Mouse (Mus musculus): ENCODE results near the gene Ndufv3. TPM values are rescaled to one million over a fixed set of nuclear protein-coding genes. Genes with fewer than 3 reads are reported as not detected.

The Ndufv3 gene
- polyA plus RNA-seq, 1 experiment from 2014 or later: 231 TPM

DNA sequence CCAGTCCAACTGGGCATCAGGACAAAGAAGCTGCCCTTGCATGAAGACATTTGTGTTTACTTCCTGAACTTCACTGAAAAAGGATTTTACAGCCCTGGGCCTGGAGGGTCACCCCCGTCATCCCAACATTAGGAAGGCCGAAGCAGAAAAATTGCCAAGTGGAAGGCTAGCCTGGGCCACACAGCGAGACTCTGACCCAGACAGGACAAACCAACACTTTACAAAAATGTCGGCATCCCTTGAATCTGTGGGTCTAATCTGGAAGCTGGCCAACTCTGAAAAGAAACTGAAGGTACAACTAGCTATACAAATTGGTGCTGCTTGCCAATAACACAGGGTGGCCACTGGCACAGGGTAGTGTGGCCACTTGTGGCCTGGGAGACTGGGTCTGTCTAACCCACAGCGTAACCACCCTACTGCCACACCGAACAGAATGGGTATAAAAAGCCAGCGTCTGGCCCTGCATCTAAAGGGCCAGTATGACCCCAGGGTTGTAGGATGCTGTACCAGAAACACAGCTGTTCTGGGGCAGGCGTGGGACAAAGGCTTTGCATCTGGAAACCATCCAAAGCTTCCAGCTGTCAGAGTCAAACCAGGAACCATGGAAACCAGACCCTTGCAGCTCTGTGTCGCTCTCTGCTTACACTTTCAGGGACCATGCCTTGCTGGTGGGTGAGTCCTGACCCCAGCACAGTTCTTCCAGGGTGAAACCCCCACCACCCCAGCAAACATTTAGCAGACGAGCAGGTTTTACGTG, 37.4 kb downstream of the Ndufv3 start:
- Histone ChIP-seq H3K9ac (ENCODE audit: low read depth, low read length) (no peak overlapping the region), H3K27ac (ENCODE audit: low read depth, low read length) (peak overlapping the region; percentile 6; the same call in 1 of the 2 replicates), H3K4me1 (ENCODE audit: control insufficient read depth, insufficient read depth, low read length) (peaks cover 17% of the 10 kb centered on the region), H3K27me3 (ENCODE audit: control insufficient read depth, insufficient read depth, low read length) (no peaks in the 10 kb centered on the region), H3K4me2 (replicated peaks; ENCODE audit: low read depth, low read length) (no peak overlapping the region), H3K4me3 (ENCODE audit: low read length) (no peak overlapping the region), H3K36me3 (ENCODE audit: control insufficient read depth, insufficient read depth, low read length) (no peaks in the 10 kb centered on the region), H3K9me3 (ENCODE audit: control insufficient read depth, low read length) (no peaks in the 10 kb centered on the region)
- WGBS: 49% methylated on average over 11 of the region's 11 CpGs
- peak; percentile 83 for ATAC-seq (ENCODE audit: low FRiP score, low TSS enrichment)

DNA sequence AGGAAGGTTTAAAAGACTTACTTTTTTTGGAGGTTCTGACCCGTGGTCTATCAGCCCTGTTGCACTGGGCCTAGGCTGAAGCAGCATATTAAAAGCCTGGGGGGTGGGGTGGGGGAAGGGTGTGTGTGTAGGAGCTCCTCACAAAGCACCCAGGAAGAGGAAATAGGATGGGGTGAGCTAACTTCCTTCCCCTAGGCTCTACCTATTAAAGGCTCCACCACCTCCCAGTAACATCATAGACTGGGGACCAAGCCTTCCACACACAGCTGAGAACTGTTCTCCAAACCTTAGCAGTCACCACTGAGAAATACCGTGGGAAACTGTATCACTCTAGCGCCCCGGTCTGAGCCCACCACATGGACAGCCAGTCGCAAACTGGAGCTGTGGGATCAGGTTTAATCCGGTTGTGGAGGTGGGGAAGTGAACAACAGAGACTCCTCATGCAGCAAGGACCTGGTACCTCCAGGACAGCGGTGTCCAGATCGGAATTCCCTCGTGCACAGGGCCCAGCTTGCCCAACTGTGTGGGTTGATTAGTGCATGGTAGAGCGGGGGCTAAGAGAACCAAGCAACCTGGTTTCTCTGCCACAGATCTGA, 38.1 kb downstream of the Ndufv3 start:
- Histone ChIP-seq H3K36me3 (ENCODE audit: control insufficient read depth, insufficient read depth, low read length) (no peaks in the 10 kb centered on the region), H3K9ac (ENCODE audit: low read depth, low read length) (no peak overlapping the region), H3K4me1 (ENCODE audit: control insufficient read depth, insufficient read depth, low read length) (peaks cover 17% of the 10 kb centered on the region), H3K27ac (ENCODE audit: low read depth, low read length) (peak overlapping the region; percentile 24; the same call in 1 of the 2 replicates), H3K27me3 (ENCODE audit: control insufficient read depth, insufficient read depth, low read length) (no peaks in the 10 kb centered on the region), H3K4me2 (replicated peaks; ENCODE audit: low read depth, low read length) (no peak overlapping the region), H3K9me3 (ENCODE audit: control insufficient read depth, low read length) (no peaks in the 10 kb centered on the region), H3K4me3 (ENCODE audit: low read length) (no peak overlapping the region)
- ATAC-seq (ENCODE audit: low FRiP score, low TSS enrichment): no peak
- 59% methylated on average over 10 of the region's 10 CpGs for WGBS

DNA sequence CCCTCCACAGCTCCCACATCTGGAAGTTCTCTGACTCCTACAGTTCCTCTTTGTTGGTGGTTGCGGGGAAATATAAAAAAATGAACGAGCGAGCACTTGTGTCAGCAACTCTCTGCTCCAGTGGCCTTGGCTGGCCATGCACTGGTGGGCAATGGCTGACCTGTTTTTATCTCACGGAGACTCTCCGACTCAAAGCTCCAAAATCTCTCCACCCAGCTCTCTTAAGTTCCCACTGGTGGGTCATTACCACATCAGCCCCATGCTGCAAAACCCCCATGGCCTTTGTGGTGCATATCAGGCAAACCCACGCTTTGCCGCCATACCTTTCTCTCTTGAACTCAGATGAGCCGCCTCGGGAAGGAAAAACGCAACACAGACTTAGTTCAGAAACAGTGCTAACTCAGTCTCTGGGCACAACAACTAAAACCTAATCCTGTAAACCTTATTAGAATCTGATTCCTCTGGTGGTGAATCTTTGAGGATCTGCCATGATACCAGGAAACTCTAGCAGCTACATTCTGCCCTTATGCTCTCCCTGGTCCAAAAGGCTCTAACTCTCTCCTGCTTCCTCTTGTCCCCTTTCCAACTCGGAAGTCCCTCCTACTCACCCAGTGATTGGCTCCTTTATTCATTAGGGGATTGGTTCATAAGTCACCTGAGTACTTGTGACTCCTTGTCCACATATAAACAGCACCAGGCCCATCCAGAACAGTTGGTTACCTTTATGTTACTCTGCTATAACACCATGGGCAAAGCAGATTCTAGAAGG, 39.3 kb downstream of the Ndufv3 start:
- no peak overlapping the region for H3K4me3 ChIP-seq (ENCODE audit: low read length)
- no peak for ATAC-seq (ENCODE audit: low FRiP score, low TSS enrichment)
- H3K9me3 ChIP-seq (ENCODE audit: control insufficient read depth, low read length): no peaks in the 10 kb centered on the region
- no peak overlapping the region for H3K9ac ChIP-seq (ENCODE audit: low read depth, low read length)
- no peak overlapping the region for H3K4me2 ChIP-seq (replicated peaks; ENCODE audit: low read depth, low read length)
- no peaks in the 10 kb centered on the region for H3K36me3 ChIP-seq (ENCODE audit: control insufficient read depth, insufficient read depth, low read length)
- H3K27ac ChIP-seq (ENCODE audit: low read depth, low read length): no peak overlapping the region
- WGBS: 83% methylated on average over 11 of the region's 11 CpGs
- H3K27me3 ChIP-seq (ENCODE audit: control insufficient read depth, insufficient read depth, low read length): no peaks in the 10 kb centered on the region
- peaks cover 21% of the 10 kb centered on the region for H3K4me1 ChIP-seq (ENCODE audit: control insufficient read depth, insufficient read depth, low read length)

DNA sequence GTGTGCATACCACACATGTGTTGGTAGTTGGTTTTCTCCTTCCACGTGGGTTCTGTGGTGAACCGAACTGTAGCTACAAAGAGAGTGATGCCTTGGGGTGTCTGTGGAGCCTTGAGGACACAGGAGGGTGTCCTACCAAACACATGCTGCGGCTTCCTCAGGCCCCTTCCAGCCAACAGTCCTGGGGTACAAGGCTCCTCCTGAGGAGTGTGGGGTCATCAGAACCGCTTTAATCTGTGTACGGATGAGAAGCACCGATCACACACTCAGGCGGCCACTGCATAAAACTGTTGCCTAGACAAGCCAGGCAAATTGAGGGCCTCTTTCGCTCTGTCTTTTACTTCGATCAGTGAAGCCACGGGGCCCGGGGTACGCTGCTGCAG, 43.7 kb downstream of the Ndufv3 start:
- Histone ChIP-seq H3K4me2 (replicated peaks; ENCODE audit: low read depth, low read length) (peak overlapping the region; percentile 68), H3K27ac (ENCODE audit: low read depth, low read length) (peak overlapping the region; percentile 89), H3K4me3 (ENCODE audit: low read length) (peak overlapping the region; percentile 42), H3K36me3 (ENCODE audit: control insufficient read depth, insufficient read depth, low read length) (no peaks in the 10 kb centered on the region), H3K9ac (ENCODE audit: low read depth, low read length) (peak overlapping the region; percentile 58), H3K4me1 (ENCODE audit: control insufficient read depth, insufficient read depth, low read length) (peaks cover 25% of the 10 kb centered on the region), H3K27me3 (ENCODE audit: control insufficient read depth, insufficient read depth, low read length) (no peaks in the 10 kb centered on the region), H3K9me3 (ENCODE audit: control insufficient read depth, low read length) (no peaks in the 10 kb centered on the region)
- WGBS: 21% methylated on average over 12 of the region's 12 CpGs
- no peak for ATAC-seq (ENCODE audit: low FRiP score, low TSS enrichment)

DNA sequence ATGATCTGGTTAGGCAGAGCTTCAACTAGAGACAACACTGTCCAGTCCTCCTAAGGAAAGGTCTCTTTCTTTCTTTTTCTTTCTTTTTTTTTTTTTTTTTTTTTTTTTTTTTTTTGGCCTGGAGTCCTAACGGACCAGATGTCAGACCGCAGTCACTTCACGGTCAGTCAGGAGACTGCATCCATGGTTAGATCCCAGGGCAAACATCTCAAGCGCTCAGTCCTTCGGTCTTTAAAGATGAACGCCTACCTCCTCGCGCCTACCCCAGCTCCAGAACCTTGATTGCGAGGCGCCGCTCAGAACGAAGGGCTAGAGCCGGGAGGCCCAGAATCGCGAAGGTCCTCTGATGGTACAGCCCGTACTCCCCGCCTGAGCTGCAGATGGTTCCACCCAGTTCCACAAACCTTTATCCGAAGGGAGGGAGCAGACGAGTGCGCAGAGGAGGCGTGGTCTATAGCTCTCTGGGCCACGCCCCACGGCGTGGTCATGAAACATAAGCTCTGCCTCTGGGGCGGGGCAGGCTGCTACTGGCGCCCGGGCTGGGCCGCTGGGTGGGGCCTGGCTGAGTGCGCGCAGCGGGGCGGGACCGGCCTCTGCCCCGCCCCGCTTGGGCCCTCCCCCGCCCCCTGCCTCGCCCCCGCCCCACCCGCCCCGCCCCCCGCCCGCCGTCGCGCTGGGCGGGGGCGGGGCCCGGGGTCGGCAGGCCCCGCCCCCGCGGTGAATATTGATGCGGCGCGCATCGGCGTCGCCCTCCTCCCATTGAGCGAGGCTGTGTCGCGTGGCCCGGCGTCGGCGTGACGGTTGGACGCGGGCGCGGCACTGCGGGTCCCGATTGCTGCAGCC, 44.3 kb downstream of the Ndufv3 start, which contains the start of gene Pknox1:
Pknox1 (plus strand) TSS at position 720 of the 843 bp plus-strand sequence.
- peak within 1 kb of the TSS; percentile 85 for H3K4me2 ChIP-seq (replicated peaks; ENCODE audit: low read depth, low read length)
- H3K9ac ChIP-seq (ENCODE audit: low read depth, low read length): peak within 1 kb of the TSS; percentile 91
- no peaks in the 10 kb centered on the region for H3K36me3 ChIP-seq (ENCODE audit: control insufficient read depth, insufficient read depth, low read length)
- ATAC-seq (ENCODE audit: low FRiP score, low TSS enrichment): peak; percentile 96
- H3K4me3 ChIP-seq (ENCODE audit: low read length): peak within 1 kb of the TSS; percentile 86
- 0% methylated on average over 46 of the region's 72 CpGs for WGBS
- H3K27ac ChIP-seq (ENCODE audit: low read depth, low read length): peak within 1 kb of the TSS; percentile 89
- H3K27me3 ChIP-seq (ENCODE audit: control insufficient read depth, insufficient read depth, low read length): no peaks in the 10 kb centered on the region
- H3K9me3 ChIP-seq (ENCODE audit: control insufficient read depth, low read length): no peaks in the 10 kb centered on the region
- H3K4me1 ChIP-seq (ENCODE audit: control insufficient read depth, insufficient read depth, low read length): peaks cover 25% of the 10 kb centered on the region

DNA sequence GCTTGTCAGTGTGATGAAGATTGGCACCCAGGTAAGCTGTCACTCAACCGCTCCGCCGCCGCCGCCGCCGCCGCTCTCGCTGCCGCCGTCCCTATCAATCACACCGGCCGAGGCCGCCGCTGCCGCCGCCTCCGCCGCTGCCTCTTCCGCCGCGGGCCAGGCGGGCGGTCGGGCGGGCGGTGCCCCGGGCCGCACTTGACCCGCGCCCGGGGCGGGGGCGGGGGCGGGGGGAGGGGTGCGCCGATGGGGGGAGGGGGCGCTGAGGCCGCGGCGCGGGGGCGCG, 44.9 kb downstream of the Ndufv3 start:
- H3K27ac ChIP-seq (ENCODE audit: low read depth, low read length): peak overlapping the region; percentile 89
- no peaks in the 10 kb centered on the region for H3K36me3 ChIP-seq (ENCODE audit: control insufficient read depth, insufficient read depth, low read length)
- no peaks in the 10 kb centered on the region for H3K9me3 ChIP-seq (ENCODE audit: control insufficient read depth, low read length)
- H3K4me3 ChIP-seq (ENCODE audit: low read length): peak overlapping the region; percentile 86
- H3K4me2 ChIP-seq (replicated peaks; ENCODE audit: low read depth, low read length): peak overlapping the region; percentile 85
- whole genome bisulfite sequencing: 0% methylated on average over 18 of the region's 44 CpGs
- peak overlapping the region; percentile 91 for H3K9ac ChIP-seq (ENCODE audit: low read depth, low read length)
- H3K27me3 ChIP-seq (ENCODE audit: control insufficient read depth, insufficient read depth, low read length): no peaks in the 10 kb centered on the region
- ATAC-seq (ENCODE audit: low FRiP score, low TSS enrichment): no peak
- H3K4me1 ChIP-seq (ENCODE audit: control insufficient read depth, insufficient read depth, low read length): peaks cover 25% of the 10 kb centered on the region

DNA sequence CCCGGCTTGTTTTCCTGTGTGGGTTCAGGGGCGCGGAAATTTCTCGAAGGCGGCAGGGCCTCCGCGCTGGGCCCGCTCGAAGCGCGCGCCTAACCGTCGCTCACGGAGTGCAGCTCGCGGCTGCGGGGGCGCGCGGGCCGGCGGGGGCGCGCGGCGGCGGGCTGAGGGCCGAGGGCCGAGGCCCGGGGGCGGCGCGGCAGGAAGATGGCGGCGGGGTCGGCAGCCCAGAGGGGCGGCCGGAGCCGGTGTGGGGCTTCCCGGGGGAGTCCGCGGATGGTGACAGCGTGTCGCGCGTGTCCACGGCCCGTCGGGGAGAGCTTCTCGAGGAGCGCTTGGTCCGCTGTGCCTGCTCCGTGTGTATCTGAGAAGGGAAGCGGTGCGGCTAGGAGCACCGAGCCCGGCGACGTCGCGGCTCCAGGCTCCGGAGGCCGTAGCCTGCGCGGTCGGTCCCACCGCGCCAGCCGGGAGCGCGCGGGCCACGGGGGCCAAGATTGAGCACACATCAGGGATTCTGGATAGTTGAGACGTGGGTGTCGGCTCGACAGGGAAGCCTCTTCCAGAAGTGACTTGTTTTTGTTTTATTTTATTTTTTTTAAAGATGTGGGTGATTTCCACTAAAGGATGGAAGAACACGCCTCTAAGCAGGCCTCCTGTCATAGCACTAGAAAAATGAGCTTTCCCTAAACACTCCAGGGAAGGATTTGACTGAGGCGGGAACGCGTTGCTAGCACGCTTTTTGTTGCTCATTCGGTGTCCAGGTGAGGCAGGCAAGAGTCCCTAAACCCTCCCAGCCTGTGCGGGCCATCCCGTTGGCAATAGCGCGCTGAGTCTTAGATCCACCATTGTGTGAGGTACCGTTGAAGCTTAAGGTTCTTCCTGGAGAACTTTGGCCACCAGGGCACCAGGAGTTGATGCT, 45.5 kb downstream of the Ndufv3 start:
- WGBS: under 1% methylated on average over 88 of the region's 88 CpGs
- Histone ChIP-seq H3K36me3 (ENCODE audit: control insufficient read depth, insufficient read depth, low read length) (no peaks in the 10 kb centered on the region), H3K4me3 (ENCODE audit: low read length) (peak overlapping the region; percentile 86), H3K27ac (ENCODE audit: low read depth, low read length) (peak overlapping the region; percentile 89), H3K9ac (ENCODE audit: low read depth, low read length) (peak overlapping the region; percentile 91), H3K9me3 (ENCODE audit: control insufficient read depth, low read length) (no peaks in the 10 kb centered on the region), H3K27me3 (ENCODE audit: control insufficient read depth, insufficient read depth, low read length) (no peaks in the 10 kb centered on the region), H3K4me2 (replicated peaks; ENCODE audit: low read depth, low read length) (peak overlapping the region; percentile 85), H3K4me1 (ENCODE audit: control insufficient read depth, insufficient read depth, low read length) (peaks cover 25% of the 10 kb centered on the region)
- ATAC-seq (ENCODE audit: low FRiP score, low TSS enrichment): peak; percentile 42

DNA sequence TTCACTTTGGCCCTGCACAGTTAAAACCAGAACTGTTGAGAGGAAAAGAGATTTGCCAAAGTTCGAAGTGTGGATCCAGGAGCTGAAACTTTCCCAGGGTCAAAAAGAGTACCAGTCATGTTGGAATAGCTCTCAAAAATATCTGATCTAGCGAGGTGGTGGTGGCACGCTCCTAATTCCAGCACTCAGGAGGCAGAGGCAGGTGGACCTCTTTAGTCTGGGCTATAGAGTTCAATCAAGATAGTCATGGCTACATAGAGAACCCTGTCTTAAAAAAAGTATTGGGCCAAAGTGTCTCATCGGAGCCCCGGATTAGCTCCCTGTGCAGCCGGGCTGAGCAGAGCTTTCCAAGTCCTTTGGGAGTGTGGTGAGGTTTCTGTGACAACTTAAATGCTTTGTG, 46.4 kb downstream of the Ndufv3 start:
- peak overlapping the region; percentile 86 for H3K4me3 ChIP-seq (ENCODE audit: low read length)
- H3K9me3 ChIP-seq (ENCODE audit: control insufficient read depth, low read length): no peaks in the 10 kb centered on the region
- H3K9ac ChIP-seq (ENCODE audit: low read depth, low read length): peak overlapping the region; percentile 91
- peak overlapping the region; percentile 85 for H3K4me2 ChIP-seq (replicated peaks; ENCODE audit: low read depth, low read length)
- H3K27ac ChIP-seq (ENCODE audit: low read depth, low read length): peak overlapping the region; percentile 89; the same call in 1 of the 2 replicates
- WGBS: 82% methylated on average over 6 of the region's 6 CpGs
- no peaks in the 10 kb centered on the region for H3K27me3 ChIP-seq (ENCODE audit: control insufficient read depth, insufficient read depth, low read length)
- peaks cover 25% of the 10 kb centered on the region for H3K4me1 ChIP-seq (ENCODE audit: control insufficient read depth, insufficient read depth, low read length)
- no peaks in the 10 kb centered on the region for H3K36me3 ChIP-seq (ENCODE audit: control insufficient read depth, insufficient read depth, low read length)
- no peak for ATAC-seq (ENCODE audit: low FRiP score, low TSS enrichment)
